Mouse (Mus musculus) intestine, embryonic 14.5 days (tissue): ENCODE measurements at regions not wholly inside any gene's neighbourhood (a gene's known extent, or its start where the extent isn't known, plus 50 kb on each side); places are given as distances from the start of the nearest gene placed in this dataset.

Experiments used
- ATAC-seq: fragments of 200-750 bp; cut with Nextera tagmentation; replicated peaks from 2 replicates; pipeline ENCODE4 v1.8.0; 2017; ENCODE audit warnings: low read depth, moderate number of reproducible peaks, moderate TSS enrichment, moderate library complexity; ENCODE audit not compliant: low FRiP score, low TSS enrichment
- DNase-seq: peaks from one replicate; pipeline ENCODE4 v3.0.0-alpha.2; 2018; ENCODE audit warnings: low spot score
- H3K27ac ChIP-seq: fragments of 300-500 bp; sonication (generic); 2 replicates; pipeline ENCODE4 v1.5.1; 2014; ENCODE audit warnings: low read depth, mild to moderate bottlenecking, control low read depth
- H3K27me3 ChIP-seq: fragments of 300-500 bp; sonication (generic); replicated peaks from 2 replicates; pipeline ENCODE4 v1.6.1; 2014; ENCODE audit warnings: low read length, control low read depth; ENCODE audit not compliant: control insufficient read depth, insufficient read depth
- H3K36me3 ChIP-seq: fragments of 300-500 bp; sonication (generic); 2 replicates; pipeline ENCODE4 v1.6.1; 2014; ENCODE audit warnings: low read length, control low read depth; ENCODE audit not compliant: control insufficient read depth, insufficient read depth
- H3K4me1 ChIP-seq: fragments of 300-500 bp; sonication (generic); replicated peaks from 2 replicates; pipeline ENCODE4 v1.6.1; 2014; ENCODE audit warnings: low read length, control low read depth, mixed read lengths; ENCODE audit not compliant: control insufficient read depth, insufficient read depth
- H3K4me2 ChIP-seq: fragments of 300-500 bp; sonication (generic); 2 replicates; pipeline ENCODE4 v1.6.1; 2014; ENCODE audit warnings: low read length
- H3K4me3 ChIP-seq: fragments of 300-500 bp; sonication (generic); 2 replicates; pipeline ENCODE4 v1.5.1; 2014; ENCODE audit warnings: low read depth, low read length, control low read depth, mixed read lengths
- H3K9ac ChIP-seq: fragments of 300-500 bp; sonication (generic); 2 replicates; pipeline ENCODE4 v1.6.1; 2014; ENCODE audit warnings: mild to moderate bottlenecking, low read length
- H3K9me3 ChIP-seq: fragments of 300-500 bp; sonication (generic); 2 replicates; pipeline ENCODE4 v1.6.1; 2016; ENCODE audit warnings: low read length, control low read depth; ENCODE audit not compliant: control insufficient read depth
- WGBS: fragments of 180-500 bp; shearing (Covaris S2); extraction: QIAGEN DNeasy Blood & Tissue Kit; methylation state at CpG from one replicate; pipeline ENCODE4 v1.1.7; 2014; 5-methylcytosine and 5-hydroxymethylcytosine counted together

GRCm38 (mm10) chr11:7404666-7405065 lies 190.9 kb upstream of the Igfbp3 start:
- Histone ChIP-seq H3K4me1 (no peaks in the 10 kb centered on the region), H3K27me3 (no peaks in the 10 kb centered on the region), H3K4me3 (no peak overlapping the region), H3K9ac (no peak overlapping the region), H3K36me3 (no peaks in the 10 kb centered on the region), H3K27ac (no peak overlapping the region), H3K9me3 (no peaks in the 10 kb centered on the region), H3K4me2 (no peak overlapping the region)
- ATAC-seq, result no peak
- no peak for DNase-seq
- 72% methylated on average over 4 of the region's 4 CpGs for WGBS

GRCm38 (mm10) chr11:7371835-7372234 lies 158.1 kb upstream of the Igfbp3 start:
- 69% methylated on average over 1 of the region's 1 CpGs for WGBS
- ATAC-seq, result no peak
- no peak for DNase-seq
- Histone ChIP-seq H3K4me3 (no peak overlapping the region), H3K4me2 (no peak overlapping the region), H3K4me1 (no peaks in the 10 kb centered on the region), H3K9me3 (no peaks in the 10 kb centered on the region), H3K27ac (no peak overlapping the region), H3K27me3 (no peaks in the 10 kb centered on the region), H3K36me3 (no peaks in the 10 kb centered on the region), H3K9ac (no peak overlapping the region)

DNA sequence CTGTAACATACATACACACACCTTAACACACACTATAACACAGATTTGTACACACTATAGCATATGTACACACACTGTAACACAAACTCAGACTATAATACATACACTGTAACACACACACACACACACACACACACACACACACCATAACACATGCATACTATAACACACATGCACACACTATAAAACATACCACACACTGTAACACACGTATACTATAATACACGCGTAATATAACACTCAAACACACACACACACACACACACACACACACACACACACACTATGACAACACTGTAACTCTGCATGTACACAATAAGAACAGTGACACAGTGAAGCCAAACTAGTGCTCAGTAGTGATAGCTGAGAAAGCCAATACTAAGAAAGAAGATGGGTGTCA lies 147.7 kb upstream of the Igfbp3 start:
- no peak overlapping the region for H3K4me2 ChIP-seq
- H3K36me3 ChIP-seq, result no peaks in the 10 kb centered on the region
- H3K27ac ChIP-seq, result no peak overlapping the region
- no peaks in the 10 kb centered on the region for H3K27me3 ChIP-seq
- no peaks in the 10 kb centered on the region for H3K9me3 ChIP-seq
- no peak overlapping the region for H3K4me3 ChIP-seq
- 97% methylated on average over 3 of the region's 3 CpGs for WGBS
- no peak for DNase-seq
- no peaks in the 10 kb centered on the region for H3K4me1 ChIP-seq
- no peak overlapping the region for H3K9ac ChIP-seq
- 0 out of 2 replicates have a peak, but pooled peaks have one; percentile 32 for ATAC-seq

DNA sequence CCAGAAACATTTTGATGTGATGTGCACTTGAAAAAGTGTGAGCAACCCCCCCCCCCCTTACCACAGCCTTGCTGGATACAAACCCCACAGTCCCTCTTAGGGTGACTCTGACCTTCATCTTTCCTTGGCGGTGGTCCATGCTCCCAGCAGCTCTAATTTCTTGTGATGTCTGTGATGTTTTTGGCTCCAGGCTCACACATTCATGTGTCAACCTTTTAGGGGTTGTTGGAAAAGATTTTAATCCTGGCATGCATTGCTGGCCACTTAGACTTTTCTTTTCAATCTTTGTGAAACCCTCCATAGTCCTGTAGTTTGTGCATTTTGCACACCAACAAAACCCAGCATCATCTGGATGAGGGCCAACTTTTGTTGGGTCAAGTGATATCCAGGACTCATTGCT lies 134.9 kb upstream of the Igfbp3 start:
- H3K4me1 ChIP-seq, result no peaks in the 10 kb centered on the region
- H3K4me2 ChIP-seq, result no peak overlapping the region
- H3K9me3 ChIP-seq, result no peaks in the 10 kb centered on the region
- no peak overlapping the region for H3K4me3 ChIP-seq
- no peak overlapping the region for H3K27ac ChIP-seq
- WGBS, result 90% methylated on average over 1 of the region's 1 CpGs
- no peaks in the 10 kb centered on the region for H3K27me3 ChIP-seq
- no peak overlapping the region for H3K9ac ChIP-seq
- no peaks in the 10 kb centered on the region for H3K36me3 ChIP-seq
- no peak for ATAC-seq
- DNase-seq, result no peak

DNA sequence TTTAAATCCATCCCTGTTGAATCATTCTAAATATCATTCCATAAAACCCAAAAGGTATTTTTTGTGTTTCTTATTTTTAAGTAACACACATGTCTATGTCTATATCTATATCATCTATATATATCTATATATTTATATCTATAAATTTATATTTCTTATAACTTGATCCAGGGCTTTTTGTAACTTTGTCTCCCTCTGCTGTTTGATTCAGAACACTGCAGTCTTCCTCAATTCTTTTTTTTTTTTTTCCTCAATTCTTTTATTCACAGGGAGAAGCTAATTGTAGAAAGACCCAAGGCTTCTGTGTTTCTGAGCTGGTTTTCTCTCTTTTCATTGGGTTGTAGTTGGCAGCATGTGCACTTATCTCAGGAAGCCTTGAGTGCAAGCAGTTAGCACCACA lies 124.1 kb upstream of the Igfbp3 start:
- peaks cover 12% of the 10 kb centered on the region for H3K9me3 ChIP-seq
- no peak overlapping the region for H3K4me3 ChIP-seq
- H3K27ac ChIP-seq, result no peak overlapping the region
- no peak for ATAC-seq
- H3K9ac ChIP-seq, result no peak overlapping the region
- H3K4me2 ChIP-seq, result no peak overlapping the region
- H3K27me3 ChIP-seq, result no peaks in the 10 kb centered on the region
- H3K36me3 ChIP-seq, result no peaks in the 10 kb centered on the region
- DNase-seq, result no peak
- no peaks in the 10 kb centered on the region for H3K4me1 ChIP-seq

GRCm38 (mm10) chr11:7317409-7317970 lies 103.8 kb upstream of the Igfbp3 start:
- ATAC-seq (no peak), DNase-seq (no peak)
- Histone ChIP-seq H3K9ac (no peak overlapping the region), H3K4me2 (no peak overlapping the region), H3K27ac (no peak overlapping the region), H3K27me3 (no peaks in the 10 kb centered on the region), H3K36me3 (no peaks in the 10 kb centered on the region), H3K4me1 (no peaks in the 10 kb centered on the region), H3K4me3 (no peak overlapping the region), H3K9me3 (no peaks in the 10 kb centered on the region)
- 46% methylated on average over 3 of the region's 3 CpGs for WGBS

- Histone ChIP-seq H3K36me3 (no peaks in the 10 kb centered on the region), H3K27ac (no peak overlapping the region), H3K4me3 (no peak overlapping the region), H3K4me2 (no peak overlapping the region), H3K27me3 (no peaks in the 10 kb centered on the region), H3K9ac (no peak overlapping the region), H3K4me1 (no peaks in the 10 kb centered on the region), H3K9me3 (no peaks in the 10 kb centered on the region)
- ATAC-seq (no peak), DNase-seq (no peak)
These were observed 82.5 kb upstream of the Igfbp3 start for GRCm38 (mm10) chr11:7296252-7296651.

DNA sequence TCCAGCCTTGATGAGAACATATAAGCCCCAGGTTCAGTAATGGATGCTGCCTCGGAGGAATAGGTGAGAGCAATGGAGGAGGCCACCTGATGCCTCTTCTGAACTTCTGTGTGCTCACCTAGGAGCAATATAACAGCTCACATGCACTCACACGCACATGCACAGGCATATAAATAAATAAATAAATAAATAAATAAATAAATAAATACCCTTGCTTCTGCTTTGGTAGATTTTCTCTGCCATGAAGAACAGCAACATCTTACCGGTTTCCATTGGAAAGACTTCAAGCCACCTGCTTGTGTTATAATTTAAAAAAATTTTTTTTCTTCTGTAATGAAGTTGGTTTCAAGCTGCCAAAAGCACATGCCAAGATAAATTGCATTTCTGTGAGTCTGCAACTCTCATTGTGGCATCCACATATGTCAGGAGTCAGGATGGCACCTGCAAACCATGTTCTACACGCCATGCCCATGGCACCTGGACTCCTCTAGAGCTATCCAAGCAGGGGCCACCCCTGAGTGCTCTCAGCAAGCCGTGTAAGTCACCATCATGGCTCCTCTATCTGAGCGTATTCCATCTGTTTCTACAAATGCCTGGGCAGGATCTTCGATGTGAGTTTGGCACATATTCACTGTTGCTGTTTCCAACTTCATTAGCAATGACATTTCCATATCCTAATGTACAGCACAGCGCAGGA lies 75.7 kb upstream of the Igfbp3 start:
- Histone ChIP-seq H3K4me3 (no peak overlapping the region), H3K9ac (no peak overlapping the region), H3K4me1 (peaks cover 3% of the 10 kb centered on the region; the same call in 1 of the 2 replicates), H3K4me2 (no peak overlapping the region), H3K36me3 (no peaks in the 10 kb centered on the region), H3K27ac (no peak overlapping the region), H3K9me3 (no peaks in the 10 kb centered on the region), H3K27me3 (no peaks in the 10 kb centered on the region)
- 89% methylated on average over 8 of the region's 8 CpGs for WGBS
- no peak for DNase-seq
- ATAC-seq, result no peak

- Histone ChIP-seq H3K4me2 (no peak overlapping the region), H3K27me3 (no peaks in the 10 kb centered on the region), H3K4me3 (no peak overlapping the region), H3K36me3 (no peaks in the 10 kb centered on the region), H3K4me1 (peaks cover 5% of the 10 kb centered on the region; the same call in 1 of the 2 replicates), H3K27ac (no peak overlapping the region), H3K9me3 (no peaks in the 10 kb centered on the region), H3K9ac (no peak overlapping the region)
- DNase-seq (no peak), ATAC-seq (no peak)
- 16% methylated on average over 4 of the region's 4 CpGs for WGBS
These were observed 71.2 kb upstream of the Igfbp3 start for GRCm38 (mm10) chr11:7284836-7285490.
